Mouse (Mus musculus): ENCODE results near the gene Sema3b.

- no peak for TF ChIP-seq POLR2A (IDR thresholded peaks at IDR 0.05; ENCODE audit: low read depth, low read length)
- no peak for TF ChIP-seq CTCF (IDR thresholded peaks at IDR 0.05; ENCODE audit: borderline replicate concordance, insufficient read depth, low read length)
Observed at GRCm38 (mm10) chr9:107593101-107593976, 15.7 kb downstream of the Sema3b start.
